Mouse (Mus musculus): ENCODE measurements around the gene Mob2.

DNA sequence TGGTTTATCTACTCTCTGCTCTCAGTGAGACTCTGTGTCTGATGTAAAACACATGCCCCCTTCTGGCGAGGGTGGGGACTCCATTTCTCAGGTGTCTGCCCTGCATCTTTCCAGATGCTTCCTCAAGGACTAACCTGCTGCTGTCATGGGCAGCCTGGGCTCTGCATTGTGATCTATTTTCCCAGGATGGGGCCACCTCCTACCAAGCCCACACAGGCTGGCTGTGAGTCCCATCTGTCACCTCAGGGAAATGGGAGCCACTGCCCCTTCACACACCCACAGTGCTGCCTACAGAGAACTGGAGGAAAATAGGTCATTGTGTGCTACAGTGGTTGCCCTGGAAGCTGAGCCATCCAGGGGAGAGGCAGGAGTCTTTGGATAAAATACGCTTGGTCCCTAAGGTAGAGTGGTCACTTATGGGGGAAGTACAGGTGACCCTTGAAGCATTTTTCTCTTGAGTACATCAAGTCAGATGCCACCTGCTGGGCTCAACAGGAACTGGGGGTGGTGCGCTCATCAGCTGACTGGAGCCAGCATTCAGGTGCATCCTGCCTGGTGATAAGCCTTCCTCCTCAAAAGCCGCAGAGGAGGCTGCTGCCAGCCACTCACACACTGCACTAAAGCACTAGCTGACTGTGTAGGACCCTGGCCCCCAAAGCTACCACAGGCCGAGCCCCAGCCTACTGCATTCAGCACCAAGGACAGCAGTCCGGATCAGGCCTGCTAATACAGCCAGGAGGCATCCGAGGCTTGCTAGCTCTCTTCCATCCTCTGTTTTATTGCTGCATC is 87.8 kb downstream of the Mob2 start:
- TF ChIP-seq CTCF (IDR thresholded peaks at IDR 0.05; ENCODE audit: low read depth) (peak; percentile 59), EP300 (optimal IDR thresholded peaks at IDR 0.05) (no peak)
